Mouse (Mus musculus) telencephalon, adult 2 months (tissue): ENCODE data around the gene Zfp444.
"Not testable (repeated sequence)": the region's sequence is repeated elsewhere in the genome, so short reads cannot be mapped to it uniquely, and the experiment has no call there.

ENCODE experiments used
- DNase-seq: peaks from one replicate; pipeline ENCODE4 v3.0.0-alpha.2; 2011; ENCODE audit warnings: low read depth, low spot score

Gene Zfp444

DNA sequence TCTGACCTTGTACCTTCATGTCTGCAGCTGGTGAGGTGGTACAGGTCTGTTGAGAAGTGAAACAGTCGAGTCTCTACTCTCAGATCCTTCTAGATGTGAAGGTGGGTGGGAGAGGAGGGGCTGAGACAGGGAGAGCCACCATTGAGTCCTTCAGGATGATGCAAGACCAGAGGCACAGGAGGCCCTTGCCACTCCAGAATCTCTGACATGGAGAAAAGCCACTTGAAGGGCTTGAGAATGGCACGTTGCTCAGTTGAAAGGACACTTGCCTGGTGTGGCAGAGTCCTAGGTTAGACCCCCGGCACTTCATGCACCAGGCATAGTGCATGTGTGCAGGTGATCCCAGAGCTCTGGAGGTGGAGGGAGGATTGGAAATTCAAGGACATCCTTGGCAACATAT, 10.5 kb upstream of the Zfp444 start:
- DNase-seq = no peak

DNA sequence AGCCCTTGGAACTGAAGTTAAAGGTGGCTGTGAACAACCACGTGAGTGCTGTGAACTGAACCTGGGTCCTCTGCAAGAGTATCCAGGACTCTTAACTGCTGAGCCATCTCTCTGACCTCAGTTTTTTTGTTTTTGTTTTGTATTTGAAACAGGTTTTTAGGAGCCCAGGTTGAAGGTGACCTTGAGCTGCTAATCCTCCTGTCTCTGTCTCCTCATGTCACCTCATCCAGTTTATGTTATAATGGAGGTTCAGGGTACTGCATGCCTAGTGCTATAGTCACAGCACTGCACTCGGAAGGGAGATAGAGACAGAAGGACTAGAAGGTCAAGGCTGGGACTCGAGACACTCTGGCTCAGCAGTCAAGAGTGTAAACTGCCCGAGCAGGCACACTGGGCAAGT, 9.9 kb upstream of the Zfp444 start:
- DNase-seq = no peak

DNA sequence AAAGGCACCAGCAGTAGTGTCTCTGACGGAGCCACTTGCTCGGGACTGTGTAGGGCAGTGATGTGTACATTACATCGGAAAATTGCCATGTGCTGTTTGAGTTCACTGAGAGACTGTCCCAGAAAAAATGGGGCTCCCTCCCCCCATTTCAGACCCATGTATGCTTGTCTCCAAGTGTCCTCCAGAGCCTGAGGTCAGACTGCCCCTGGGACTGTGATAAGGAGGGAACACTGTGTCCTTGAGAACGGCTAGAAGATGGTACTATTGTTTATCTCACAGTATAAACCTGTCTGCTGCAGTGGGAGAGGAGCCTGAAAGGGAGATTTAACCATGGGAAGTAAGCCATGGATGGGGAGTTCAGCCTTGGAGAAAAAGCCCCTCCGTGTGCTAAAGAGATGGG, 7.4 kb upstream of the Zfp444 start:
- DNase-seq = no peak

DNA sequence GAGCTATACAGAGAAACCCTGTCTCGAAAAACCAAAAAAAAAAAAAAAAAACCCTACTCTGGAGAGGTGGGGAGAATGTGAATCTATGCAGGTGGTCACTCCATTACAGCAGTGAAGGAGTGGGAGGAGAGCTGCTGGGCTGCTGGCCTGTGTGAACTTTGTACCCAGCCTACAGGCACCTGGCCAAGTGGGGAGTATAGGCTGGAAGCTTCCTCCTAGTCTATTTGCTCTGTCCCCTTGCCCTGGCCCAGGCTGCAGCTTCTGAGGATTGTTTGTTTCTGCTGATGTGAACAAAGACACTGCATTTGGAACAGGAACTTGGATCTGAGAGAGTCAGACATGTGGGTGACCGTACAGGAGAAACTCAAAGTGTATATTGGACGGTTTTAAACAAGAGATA, 2.6 kb upstream of the Zfp444 start:
- DNase-seq = no peak

DNA sequence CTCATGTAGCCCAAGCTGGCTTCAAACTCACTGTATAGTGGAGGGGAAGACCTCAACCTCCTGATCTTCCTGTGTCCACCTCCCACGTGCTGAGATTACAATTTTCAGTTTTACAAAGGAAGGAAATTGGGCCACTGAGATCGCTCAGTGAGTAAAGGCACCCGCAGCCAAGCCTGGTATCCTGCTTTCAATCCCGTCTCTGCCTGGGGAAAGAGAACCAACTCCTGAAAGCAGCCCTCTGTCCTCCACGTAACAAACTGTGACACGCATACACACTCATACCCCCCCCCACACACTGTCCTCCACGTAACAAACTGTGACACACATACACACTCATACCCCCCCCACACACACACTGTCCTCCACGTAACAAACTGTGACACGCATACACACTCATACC, 1.6 kb upstream of the Zfp444 start:
- DNase-seq = no peak

DNA sequence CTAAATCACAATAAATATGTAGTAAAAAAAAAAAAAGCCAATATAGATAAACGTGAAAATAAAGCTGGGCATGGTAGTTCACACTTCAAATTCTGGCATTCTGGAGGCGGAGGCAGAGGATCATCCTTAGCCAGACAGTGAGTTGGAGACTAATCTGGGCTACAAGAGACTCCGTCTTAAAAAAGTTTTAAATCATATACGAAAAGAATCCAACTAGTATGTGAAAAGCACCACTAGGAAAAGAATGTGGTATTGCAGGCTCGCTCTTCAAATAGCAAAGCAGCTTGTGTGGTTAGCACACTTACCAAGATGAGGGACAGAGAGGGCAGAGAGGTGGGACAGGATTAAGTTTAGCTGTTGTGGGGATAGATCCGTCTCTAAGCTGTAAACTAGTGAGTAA, 1.2 kb upstream of the Zfp444 start:
- DNase-seq = no peak

DNA sequence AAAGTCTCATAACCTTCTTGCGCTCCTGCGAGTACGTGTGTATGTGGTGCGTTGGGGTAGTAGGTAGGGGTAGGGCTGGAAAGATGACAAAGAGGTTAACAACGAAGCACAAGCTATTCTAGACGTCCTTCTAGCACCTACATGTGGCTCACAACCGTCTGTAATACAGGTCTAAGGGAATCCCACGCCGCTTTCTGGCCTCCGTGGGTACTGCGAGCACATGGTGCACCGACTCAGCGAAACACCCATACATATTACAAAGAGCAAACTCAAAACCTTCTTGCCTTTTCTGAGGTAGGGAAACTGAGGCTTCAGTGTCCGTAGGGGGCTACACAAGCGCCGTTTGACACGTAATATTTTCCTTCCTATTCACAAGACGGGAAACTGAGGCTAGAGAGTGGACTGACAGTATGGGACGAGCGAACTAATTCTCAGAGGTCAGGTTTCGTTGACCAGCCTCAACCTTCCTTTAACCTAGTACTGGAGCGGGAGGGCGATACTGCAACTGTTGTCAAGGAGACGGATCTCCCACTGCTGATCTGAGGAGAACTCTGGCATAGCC, 501 bp upstream of the Zfp444 start:
- DNase-seq = no peak

DNA sequence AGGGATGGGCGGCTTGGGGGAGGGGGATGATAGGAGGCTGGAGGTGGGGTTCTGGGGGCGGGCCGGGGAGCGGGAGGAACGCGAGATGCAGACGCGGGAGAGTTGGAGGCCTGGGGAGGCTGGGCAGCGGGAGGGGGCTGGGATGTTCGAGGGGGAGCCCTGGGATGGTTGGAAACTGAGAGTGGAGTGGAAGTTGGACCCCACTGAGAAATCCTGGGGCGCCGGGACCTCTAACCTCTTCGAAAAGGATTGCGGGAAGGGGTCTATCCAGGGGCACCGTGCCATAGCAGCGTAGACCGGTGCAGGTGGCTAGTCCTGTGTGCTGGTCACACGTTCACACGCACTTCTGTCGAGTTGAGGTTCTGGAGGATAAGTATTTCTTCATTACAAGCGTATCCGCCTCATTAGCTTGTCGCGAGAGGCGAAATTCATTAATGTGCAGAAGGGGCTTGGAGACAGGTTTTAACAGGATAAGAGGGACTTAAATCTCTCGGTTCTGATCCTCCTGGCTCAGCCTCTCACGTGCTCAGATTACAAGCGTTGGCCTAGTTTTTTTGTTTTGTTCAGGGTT, 733 bp downstream of the Zfp444 start:
- no peak for DNase-seq

DNA sequence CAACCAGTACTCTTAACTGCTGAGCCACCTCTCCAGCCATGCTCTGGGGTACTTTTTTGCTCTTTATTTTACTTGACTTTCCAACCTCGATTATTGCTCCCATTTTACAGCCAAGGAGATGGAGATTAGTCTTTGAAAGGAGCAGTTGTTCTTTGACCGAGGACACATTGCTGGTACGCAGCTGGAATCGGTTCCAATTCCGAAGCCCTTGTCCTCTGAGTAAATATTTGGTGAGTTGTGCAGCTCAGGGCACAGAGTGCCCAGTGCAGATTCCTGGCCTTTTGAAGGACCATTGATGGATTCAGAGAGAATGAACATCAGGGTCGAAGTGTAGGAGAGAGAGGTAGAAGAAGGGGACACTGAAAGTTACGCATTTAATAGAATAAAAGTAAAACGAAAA, 1.8 kb downstream of the Zfp444 start:
- no peak for DNase-seq

DNA sequence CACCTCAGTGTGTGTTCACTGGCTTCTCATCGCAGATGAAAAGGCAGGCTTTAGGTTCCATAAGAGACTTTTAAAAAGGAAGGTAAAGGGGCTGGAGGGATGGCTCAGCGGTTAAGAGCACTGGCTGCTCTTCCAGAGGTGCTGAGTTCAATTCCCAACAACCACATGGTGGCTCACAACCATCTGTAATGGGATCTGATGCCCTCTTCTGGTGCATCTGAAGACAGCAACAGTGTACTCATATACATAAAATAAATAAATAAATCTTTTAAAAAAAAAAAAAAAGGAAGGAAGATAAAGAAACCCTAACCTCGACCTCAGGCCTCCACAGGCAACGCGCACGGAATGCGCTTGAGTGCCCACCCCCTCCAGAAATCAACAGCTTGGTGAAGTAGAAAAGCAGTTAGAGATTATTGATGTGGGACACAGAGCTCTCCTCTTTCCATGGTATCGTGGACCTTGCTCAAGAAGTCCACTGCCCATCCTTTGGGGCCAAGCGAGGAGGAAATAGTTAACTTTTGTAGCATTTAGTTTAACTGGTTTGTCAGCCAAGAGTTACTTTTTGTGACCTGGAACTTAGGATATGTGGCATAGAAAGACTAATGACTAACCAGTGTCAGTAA, 2.5 kb downstream of the Zfp444 start:
- DNase-seq = not testable (repeated sequence)

DNA sequence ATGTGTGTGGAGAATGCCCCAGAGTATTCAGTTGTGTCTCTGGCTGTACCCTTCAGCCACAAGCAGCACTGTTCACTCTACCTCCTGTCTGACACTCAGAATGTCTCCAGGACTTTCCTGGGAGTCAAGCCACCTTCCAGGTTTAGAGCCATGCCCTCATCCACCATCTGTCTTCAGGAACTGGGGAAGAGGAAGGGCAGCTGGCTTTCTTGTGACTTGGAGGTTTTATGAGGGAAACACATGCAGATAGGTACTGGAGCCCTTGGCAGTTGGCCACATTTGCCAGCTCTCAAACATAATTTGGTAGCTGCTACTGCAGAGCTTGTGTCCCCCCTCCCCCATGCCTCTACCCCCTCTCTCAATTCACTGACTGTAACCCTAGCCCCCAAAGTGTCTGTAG, 7.0 kb downstream of the Zfp444 start:
- no peak for DNase-seq

DNA sequence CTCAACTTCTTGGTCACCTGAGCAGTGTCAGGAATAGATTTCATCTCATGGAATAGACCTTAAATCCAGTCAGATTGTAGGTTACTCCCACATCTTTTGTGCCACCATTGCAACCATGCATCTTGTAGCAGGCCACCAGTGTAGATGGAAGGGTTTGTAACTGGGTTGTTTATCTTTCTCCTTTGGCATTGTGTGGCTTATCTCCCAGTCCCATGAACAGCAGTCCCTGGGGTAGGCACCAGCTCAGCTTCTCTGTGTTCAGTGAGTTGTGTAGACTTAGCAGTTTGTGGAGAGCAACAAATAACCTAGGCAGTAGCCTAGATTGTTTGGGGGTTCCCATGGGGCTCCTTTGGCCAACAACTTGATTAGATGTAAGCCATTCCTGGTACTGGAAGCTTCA, 10.9 kb downstream of the Zfp444 start:
- DNase-seq = no peak

DNA sequence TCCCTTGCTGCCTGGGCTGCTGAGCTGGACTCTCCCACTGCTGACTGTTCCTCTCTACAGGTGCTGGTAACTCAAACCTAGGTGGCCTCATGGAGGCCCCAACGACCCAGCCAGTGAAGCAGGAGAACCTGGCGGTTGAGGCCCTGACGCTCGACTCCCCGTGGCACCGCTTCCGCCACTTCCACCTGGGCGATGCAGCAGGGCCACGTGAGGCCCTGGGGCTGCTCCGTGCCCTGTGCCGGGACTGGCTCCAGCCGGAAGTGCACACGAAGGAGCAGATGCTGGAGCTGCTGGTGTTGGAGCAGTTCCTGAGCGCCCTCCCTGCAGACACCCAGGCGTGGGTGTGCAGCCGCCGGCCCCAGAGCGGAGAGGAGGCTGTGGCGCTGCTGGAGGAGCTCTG, 11.8 kb downstream of the Zfp444 start:
- no peak for DNase-seq

DNA sequence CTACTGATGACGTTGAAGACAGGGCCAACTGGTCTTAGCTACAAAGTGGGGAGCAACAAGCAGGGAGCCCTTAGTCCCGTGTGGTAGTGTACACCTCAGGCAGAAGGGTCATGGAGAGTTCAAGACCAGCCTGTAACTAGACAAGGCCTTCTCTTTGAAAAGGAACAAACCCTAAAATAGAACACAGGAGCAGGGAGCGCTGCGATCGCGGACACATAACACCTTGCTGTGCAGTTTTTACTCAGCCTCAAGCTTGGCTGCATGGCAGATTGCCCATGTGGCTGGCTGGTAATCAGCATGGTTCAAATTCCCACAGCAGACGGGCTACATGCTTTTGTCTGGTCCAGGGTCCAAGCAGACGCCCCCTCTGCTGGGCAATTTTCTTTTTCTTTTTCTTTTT, 12.5 kb downstream of the Zfp444 start:
- DNase-seq = no peak

DNA sequence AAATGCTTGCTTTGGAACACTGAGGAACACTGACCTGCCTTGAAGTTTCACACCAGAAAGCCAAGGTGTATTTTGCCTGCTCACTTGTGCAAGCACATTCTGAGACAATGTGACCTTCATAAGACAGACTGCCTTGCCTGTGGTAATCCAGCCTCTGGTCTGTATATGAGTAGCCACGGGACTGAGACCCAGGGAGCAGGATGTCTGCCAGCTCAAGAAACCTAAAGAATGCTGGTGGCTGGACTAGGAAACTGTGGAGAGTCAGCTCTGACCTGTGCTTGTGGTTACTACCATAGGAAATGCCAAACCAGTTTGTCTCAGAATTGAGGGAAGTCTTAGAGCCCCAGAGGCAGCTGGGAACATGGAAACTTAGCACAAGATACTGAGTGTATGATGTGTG, 13.4 kb downstream of the Zfp444 start:
- DNase-seq = no peak

DNA sequence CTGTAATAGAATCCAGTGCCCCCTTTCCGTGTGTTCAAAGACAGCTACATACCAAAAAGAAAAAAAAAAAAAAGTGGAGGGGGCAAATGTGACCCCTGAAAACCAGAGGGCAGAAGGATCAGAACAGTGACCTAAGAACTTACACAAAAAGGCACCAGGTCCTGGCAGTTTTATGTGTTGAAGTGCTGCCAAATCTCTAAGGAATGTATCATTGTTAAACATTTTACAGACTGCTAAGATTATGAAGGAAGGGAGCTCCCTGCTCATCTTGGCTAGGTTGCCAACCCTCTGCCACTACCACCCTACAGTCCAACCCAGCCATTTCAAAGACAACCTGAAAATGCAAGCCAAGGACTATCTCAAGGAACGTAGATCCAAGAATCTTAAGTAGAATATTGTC, 14.2 kb downstream of the Zfp444 start:
- DNase-seq = no peak

DNA sequence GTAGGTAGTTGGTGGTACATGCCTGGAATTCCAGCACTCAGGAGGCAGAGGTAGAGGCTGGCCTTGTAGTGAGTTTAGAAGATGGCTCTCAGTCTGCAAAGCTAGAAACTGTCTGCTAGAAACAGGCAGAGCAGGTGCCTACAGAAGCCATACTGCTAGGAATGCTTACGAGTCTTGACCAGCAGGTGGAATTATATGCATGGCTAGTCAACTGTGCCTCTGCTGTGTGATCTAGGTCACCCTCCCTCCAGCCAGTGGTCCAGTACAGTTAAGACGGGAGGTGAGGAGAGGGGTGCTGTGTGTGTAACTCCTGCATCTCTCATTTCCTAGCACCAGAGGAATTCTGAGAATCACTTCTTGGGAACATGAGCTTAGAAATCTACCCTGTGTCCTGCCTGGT, 14.7 kb downstream of the Zfp444 start:
- no peak for DNase-seq

DNA sequence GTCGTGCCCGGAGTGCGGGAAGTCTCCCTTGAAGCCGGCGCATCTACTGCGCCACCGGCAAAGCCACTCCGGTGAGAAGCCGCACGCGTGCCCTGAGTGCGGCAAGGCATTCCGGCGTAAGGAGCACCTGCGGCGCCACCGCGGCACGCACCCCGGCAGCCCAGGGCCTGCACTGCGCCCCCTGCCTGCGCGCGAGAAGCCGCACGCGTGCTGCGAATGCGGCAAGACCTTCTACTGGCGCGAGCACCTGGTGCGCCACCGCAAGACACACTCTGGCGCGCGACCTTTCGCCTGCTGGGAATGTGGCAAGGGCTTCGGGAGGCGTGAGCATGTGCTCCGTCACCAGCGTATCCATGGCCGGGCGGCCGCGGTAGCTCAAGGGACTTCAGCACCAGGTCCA, 17.5 kb downstream of the Zfp444 start:
- no peak for DNase-seq

DNA sequence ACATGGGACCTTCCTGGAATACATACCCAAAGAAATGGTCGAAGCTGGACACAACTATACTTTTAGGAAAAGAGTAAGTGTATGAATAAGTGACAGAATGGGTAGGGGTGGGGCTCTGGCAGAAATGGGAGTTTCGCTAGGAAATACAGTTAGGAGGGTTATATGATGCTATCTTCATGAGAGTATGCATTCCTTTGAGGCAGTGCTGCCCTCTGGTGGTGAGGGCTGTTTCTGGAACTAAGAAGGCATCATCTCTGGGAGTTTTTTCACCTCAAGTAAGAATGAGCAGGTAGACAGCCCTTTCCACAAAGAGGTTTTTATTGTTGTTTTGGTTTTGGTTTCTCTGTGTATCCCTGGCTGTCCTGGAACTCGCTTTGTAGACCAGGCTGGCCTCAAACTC, 19.4 kb downstream of the Zfp444 start:
- peak; percentile 55 for DNase-seq

DNA sequence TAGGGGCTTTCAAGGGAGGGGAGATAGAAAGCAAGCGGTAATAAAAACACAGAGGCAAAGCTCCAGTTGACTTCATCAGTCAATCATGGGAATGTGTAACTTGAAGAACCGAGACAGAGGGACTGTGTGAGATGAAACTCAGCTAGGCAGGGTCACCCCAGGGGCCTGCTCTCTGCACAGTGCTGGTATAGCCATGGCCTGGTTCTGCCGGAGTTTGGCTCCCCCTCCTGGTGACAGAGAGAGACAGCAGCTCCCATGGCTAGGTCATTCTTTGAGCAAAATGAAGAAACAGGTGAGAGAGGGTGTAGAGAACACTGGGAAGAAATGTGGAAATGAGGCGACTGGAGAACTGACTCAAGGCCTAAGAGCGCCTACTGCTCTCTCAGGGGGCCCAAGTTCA, 22.1 kb downstream of the Zfp444 start:
- no peak for DNase-seq

DNA sequence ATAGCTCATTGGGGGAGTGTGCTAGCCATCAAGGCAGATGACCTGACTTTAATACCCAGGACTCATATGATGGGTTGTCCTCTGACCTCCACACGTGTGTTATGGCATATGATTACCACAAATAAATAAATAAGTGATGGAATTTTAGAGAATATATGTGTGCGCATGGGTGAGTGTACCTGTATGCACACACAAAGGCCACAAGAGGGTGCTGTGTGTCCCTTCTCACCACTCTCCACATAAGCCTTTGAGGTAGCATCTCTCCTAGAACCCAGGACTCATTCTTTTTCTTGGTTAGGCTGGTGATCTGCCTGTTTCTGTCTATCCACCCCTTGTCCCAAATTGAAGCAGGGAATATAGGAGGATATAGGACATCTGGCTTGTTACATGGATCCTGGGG, 23.8 kb downstream of the Zfp444 start:
- no peak for DNase-seq

DNA sequence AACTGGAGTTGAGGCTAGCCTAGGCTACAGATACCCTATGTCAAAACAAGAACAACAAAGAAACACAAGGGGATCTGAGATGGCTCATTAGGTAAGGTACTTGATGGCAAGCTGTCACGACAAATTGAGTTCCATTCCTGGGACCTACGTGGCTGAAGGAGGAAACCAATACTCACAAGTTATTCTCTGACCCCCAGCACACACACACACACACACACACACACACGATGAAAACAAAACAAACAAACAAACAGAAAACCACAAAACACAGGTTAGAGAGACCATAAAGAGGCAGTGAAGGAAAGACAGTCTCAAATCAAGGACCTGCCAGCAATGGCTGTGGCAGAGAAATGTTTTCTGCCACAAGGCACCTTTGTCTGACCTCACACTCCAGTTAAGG, 24.8 kb downstream of the Zfp444 start, which contains the start of gene Galp:
Gene Galp, plus strand, starts transcription at position 301 of the 400 bp plus-strand sequence.
- no peak for DNase-seq

DNA sequence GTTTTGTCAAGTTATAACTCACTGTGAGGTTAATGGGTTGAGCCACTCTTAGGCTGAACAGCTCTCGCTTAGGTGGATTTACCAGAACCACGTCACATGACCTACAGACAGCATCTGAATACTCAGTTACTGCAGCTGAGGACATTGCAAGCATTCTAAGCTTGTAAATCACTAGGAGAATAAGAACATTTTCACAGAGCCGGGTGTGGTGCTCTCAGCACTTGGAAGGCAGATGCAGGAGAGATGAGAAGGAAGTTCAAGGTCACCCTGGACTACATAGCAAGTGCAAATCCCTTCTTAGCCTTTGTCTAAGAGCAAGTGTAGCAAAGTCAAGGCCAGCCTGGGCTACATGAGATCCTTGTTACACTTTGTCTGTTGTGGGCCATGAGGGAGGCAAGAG, 32.2 kb downstream of the Zfp444 start:
- DNase-seq = no peak

DNA sequence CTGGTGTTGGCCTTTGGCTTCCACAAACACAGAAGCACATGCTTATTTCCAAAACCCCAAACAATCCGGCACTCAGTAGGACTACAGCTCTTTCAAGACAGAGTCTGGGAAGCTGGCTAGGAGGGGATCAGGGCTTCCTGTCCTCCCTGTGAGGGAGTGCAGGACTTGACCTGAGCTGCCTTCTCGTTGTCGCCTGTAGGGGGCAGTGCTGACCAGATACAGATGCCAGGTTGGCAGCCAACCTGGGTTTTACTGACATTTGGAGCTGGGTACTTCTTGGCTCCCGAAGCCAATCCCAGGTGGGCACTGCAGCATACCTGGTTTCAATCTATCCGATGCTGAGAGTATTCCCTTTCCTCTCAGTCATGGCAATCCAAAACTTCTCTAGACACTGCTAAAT, 41.1 kb downstream of the Zfp444 start:
- DNase-seq = no peak
